10 mouse cellular contexts compared by ENCODE assay signal in genomic region chr13:45527232-45527964, GRCm38 (mm10). TPM values are rescaled to one million over a fixed set of nuclear protein-coding genes. Genes with fewer than 3 reads are reported as not detected.
DNase-seq lines count a peak whose midpoint lies in the region; ATAC-seq and TF ChIP-seq lines count a peak whose summit lies in the region.
"Had no signal": no experiment of that assay in that cellular context is flagged by ENCODE, and none has a peak within 500 bp of the region (broad histone marks: within the 10 kb centered on the region; RNA-seq: fewer than 3 reads in every experiment).

No protein-coding gene starts in this region.

- peak; percentile 84 for ATAC-seq in intestine, embryonic 15.5 days
- ATAC-seq in intestine, postnatal 0 days = no peak
- ATAC-seq in liver, embryonic 12.5 days = peak; percentile 97
- ATAC-seq in activated CD4-positive, CD25-positive, alpha-beta regulatory T cell, adult 4 months = no peak
- no peak for ATAC-seq in forebrain, embryonic 14.5 days

- H3K4me3 ChIP-seq in intestine, embryonic 15.5 days (replicated peaks) = no peak overlapping the region
- H3K4me3 ChIP-seq in intestine, postnatal 0 days (ENCODE audit: low read depth, low read length) = no peak overlapping the region
- peak overlapping the region; percentile 24 for H3K4me3 ChIP-seq in liver, embryonic 12.5 days
- H3K4me3 ChIP-seq in forebrain, embryonic 14.5 days (ENCODE audit: low read depth, low read length) = no peak overlapping the region

- 70% methylated on average over 11 of the region's 11 CpGs for WGBS in intestine, embryonic 15.5 days
- 69% methylated on average over 11 of the region's 11 CpGs for WGBS in intestine, postnatal 0 days
- 13% methylated on average over 11 of the region's 11 CpGs for WGBS in liver, embryonic 12.5 days (ENCODE audit: insufficient replicate concordance)
- 92% methylated on average over 11 of the region's 11 CpGs for WGBS in forebrain, embryonic 14.5 days

- no peak overlapping the region for H3K9ac ChIP-seq in intestine, embryonic 15.5 days
- no peak overlapping the region for H3K9ac ChIP-seq in intestine, postnatal 0 days (ENCODE audit: low read depth, low read length)
- peak overlapping the region; percentile 70 for H3K9ac ChIP-seq in liver, embryonic 12.5 days
- no peak overlapping the region for H3K9ac ChIP-seq in forebrain, embryonic 14.5 days (ENCODE audit: low read length)

- no peak overlapping the region for H3K4me2 ChIP-seq in intestine, embryonic 15.5 days (replicated peaks)
- no peak overlapping the region for H3K4me2 ChIP-seq in intestine, postnatal 0 days (replicated peaks; ENCODE audit: low read depth)
- H3K4me2 ChIP-seq in liver, embryonic 12.5 days = peak overlapping the region; percentile 66
- no peak overlapping the region for H3K4me2 ChIP-seq in forebrain, embryonic 14.5 days (ENCODE audit: low read length)

- H3K27me3 ChIP-seq in intestine, embryonic 15.5 days (replicated peaks) = no peaks in the 10 kb centered on the region
- H3K27me3 ChIP-seq in intestine, postnatal 0 days (replicated peaks; ENCODE audit: control insufficient read depth, insufficient read depth, low read length) = no peaks in the 10 kb centered on the region
- no peaks in the 10 kb centered on the region for H3K27me3 ChIP-seq in liver, embryonic 12.5 days (replicated peaks)
- no peaks in the 10 kb centered on the region for H3K27me3 ChIP-seq in forebrain, embryonic 14.5 days (replicated peaks; ENCODE audit: control insufficient read depth, insufficient read depth, low read length)

- DNase-seq in A20 (ENCODE audit: low read depth, low spot score) (peak; percentile 3), MEL-GATA-1-ER (ENCODE audit: extremely low read depth, low read depth) (peak; percentile 95)
- DNase-seq in left cerebral cortex, adult 9 months (ENCODE audit: low spot score in 2 of 2) = no peak
- no peak for DNase-seq in forebrain, embryonic 14.5 days (ENCODE audit: low spot score)
- DNase-seq: cerebellum, postnatal 36 days; left cerebral cortex, postnatal 4 days had no signal

- no peak for TF ChIP-seq CTCF in intestine, postnatal 0 days (IDR thresholded peaks at IDR 0.05; ENCODE audit: low read depth)

- H3K36me3 ChIP-seq in intestine, embryonic 15.5 days = no peaks in the 10 kb centered on the region
- H3K36me3 ChIP-seq in intestine, postnatal 0 days (ENCODE audit: control insufficient read depth, insufficient read depth) = no peaks in the 10 kb centered on the region
- peaks cover 86% of the 10 kb centered on the region for H3K36me3 ChIP-seq in liver, embryonic 12.5 days
- H3K36me3 ChIP-seq in forebrain, embryonic 14.5 days (ENCODE audit: control insufficient read depth, insufficient read depth, low read length) = no peaks in the 10 kb centered on the region

- H3K9me3 ChIP-seq in intestine, embryonic 15.5 days = no peaks in the 10 kb centered on the region
- H3K9me3 ChIP-seq in intestine, postnatal 0 days (ENCODE audit: control insufficient read depth) = no peaks in the 10 kb centered on the region
- no peaks in the 10 kb centered on the region for H3K9me3 ChIP-seq in liver, embryonic 12.5 days (replicated peaks)
- H3K9me3 ChIP-seq in forebrain, embryonic 14.5 days (replicated peaks; ENCODE audit: control insufficient read depth, low read length) = no peaks in the 10 kb centered on the region

- no peak overlapping the region for H3K27ac ChIP-seq in intestine, embryonic 15.5 days
- no peak overlapping the region for H3K27ac ChIP-seq in intestine, postnatal 0 days (ENCODE audit: low read depth, low read length)
- peak overlapping the region; percentile 98 for H3K27ac ChIP-seq in liver, embryonic 12.5 days
- no peak overlapping the region for H3K27ac ChIP-seq in forebrain, embryonic 14.5 days (ENCODE audit: low read depth, low read length)

- peaks cover 9% of the 10 kb centered on the region for H3K4me1 ChIP-seq in intestine, embryonic 15.5 days (replicated peaks)
- H3K4me1 ChIP-seq in intestine, postnatal 0 days (replicated peaks; ENCODE audit: control insufficient read depth, insufficient read depth, low read length) = no peaks in the 10 kb centered on the region
- H3K4me1 ChIP-seq in liver, embryonic 12.5 days = peaks cover 99% of the 10 kb centered on the region
- H3K4me1 ChIP-seq in forebrain, embryonic 14.5 days (ENCODE audit: control insufficient read depth, insufficient read depth, low read length) = peaks cover 16% of the 10 kb centered on the region

RNA-seq across cellular contexts. Expression of gene Gmpr, which starts 20.2 kb away (rescaled TPM):
- polyA plus RNA-seq in intestine, embryonic 15.5 days (2015; fragmentation: Nextera tagmentation; extraction: Ambion mirVana) = 26.9 and 28.7 TPM in 2 replicates
- 20.5 and 22.5 TPM in 2 replicates for polyA plus RNA-seq in intestine, postnatal 0 days (2015; fragmentation: Nextera tagmentation; extraction: Ambion mirVana)
- polyA plus RNA-seq in liver, embryonic 12.5 days (2016; fragmentation: Nextera tagmentation; extraction: Ambion mirVana) = 364 and 366 TPM in 2 replicates
- polyA plus RNA-seq in activated CD4-positive, CD25-positive, alpha-beta regulatory T cell, adult 4 months (2017; shearing (Covaris generic)) = not detected
- 24.3 and 25.7 TPM in 2 replicates for polyA plus RNA-seq in forebrain, embryonic 14.5 days (2014; fragmentation: Nextera tagmentation; extraction: Ambion mirVana)

Comparison
In these comparisons a context has a peak if more than half of its experiments do, and no peak if none do; other contexts are left out.
1. ATAC-seq: peak in intestine, embryonic 15.5 days (single experiment) and liver, embryonic 12.5 days (single experiment); none in intestine, postnatal 0 days (single experiment), activated CD4-positive, CD25-positive, alpha-beta regulatory T cell, adult 4 months (single experiment) and forebrain, embryonic 14.5 days (single experiment).
2. DNase-seq: peak in A20 (single experiment) and MEL-GATA-1-ER (single experiment); none in left cerebral cortex, adult 9 months (0 of 2) and forebrain, embryonic 14.5 days (single experiment).
3. RNA of gene Gmpr, which starts 20.2 kb away (polyA plus RNA-seq): 364 to 366 TPM in liver, embryonic 12.5 days, 26.9 to 28.7 TPM in intestine, embryonic 15.5 days, 24.3 to 25.7 TPM in forebrain, embryonic 14.5 days and 20.5 to 22.5 TPM in intestine, postnatal 0 days; not detected in activated CD4-positive, CD25-positive, alpha-beta regulatory T cell, adult 4 months; every median in the first group is over 10 times any median in the second.